Mouse (Mus musculus): ENCODE results near the gene Prcd. TPM values are rescaled to one million over a fixed set of nuclear protein-coding genes. Genes with fewer than 3 reads are reported as not detected.

Gene Prcd
- polyA plus RNA-seq, 1 experiment from 2014 or later: 0.12 TPM

DNA sequence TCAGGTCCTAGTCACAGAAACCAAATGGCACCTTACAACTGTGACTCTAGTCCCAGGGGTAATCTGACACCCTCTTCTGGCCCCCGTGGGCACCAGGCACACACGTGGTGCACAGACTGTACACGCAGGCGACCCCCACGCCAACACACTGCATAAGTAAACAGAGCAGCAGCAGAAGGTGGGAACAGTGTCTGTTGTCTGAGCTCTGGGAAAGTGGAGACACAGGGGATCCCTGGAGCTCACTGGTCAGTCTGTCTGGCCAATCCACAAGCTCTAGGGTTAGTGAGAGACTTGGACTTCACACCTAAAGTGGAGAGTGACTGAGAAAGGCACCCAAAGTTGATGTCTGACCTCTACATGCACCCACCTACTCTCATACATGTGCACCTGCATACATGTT, 16.0 kb downstream of the Prcd start:
- H3K4me3 ChIP-seq (ENCODE audit: low read depth, low read length): no peak overlapping the region
- H3K27me3 ChIP-seq (ENCODE audit: control insufficient read depth, insufficient read depth, low read depth, low read length): no peaks in the 10 kb centered on the region
- no peak for ATAC-seq (ENCODE audit: low read depth)
- WGBS (ENCODE audit: insufficient replicate concordance): 39% methylated on average over 5 of the region's 5 CpGs
- H3K4me1 ChIP-seq (ENCODE audit: control insufficient read depth, low read depth, low read length): peaks cover 24% of the 10 kb centered on the region
- no peak overlapping the region for H3K9ac ChIP-seq (ENCODE audit: low read depth, low read length)
- H3K9me3 ChIP-seq (replicated peaks; ENCODE audit: control insufficient read depth, low read length): no peaks in the 10 kb centered on the region
- H3K4me2 ChIP-seq (ENCODE audit: low read depth, low read length): no peak overlapping the region
- H3K36me3 ChIP-seq (ENCODE audit: control insufficient read depth, insufficient read depth): peaks cover 11% of the 10 kb centered on the region
- no peak overlapping the region for H3K27ac ChIP-seq (ENCODE audit: low read length)

DNA sequence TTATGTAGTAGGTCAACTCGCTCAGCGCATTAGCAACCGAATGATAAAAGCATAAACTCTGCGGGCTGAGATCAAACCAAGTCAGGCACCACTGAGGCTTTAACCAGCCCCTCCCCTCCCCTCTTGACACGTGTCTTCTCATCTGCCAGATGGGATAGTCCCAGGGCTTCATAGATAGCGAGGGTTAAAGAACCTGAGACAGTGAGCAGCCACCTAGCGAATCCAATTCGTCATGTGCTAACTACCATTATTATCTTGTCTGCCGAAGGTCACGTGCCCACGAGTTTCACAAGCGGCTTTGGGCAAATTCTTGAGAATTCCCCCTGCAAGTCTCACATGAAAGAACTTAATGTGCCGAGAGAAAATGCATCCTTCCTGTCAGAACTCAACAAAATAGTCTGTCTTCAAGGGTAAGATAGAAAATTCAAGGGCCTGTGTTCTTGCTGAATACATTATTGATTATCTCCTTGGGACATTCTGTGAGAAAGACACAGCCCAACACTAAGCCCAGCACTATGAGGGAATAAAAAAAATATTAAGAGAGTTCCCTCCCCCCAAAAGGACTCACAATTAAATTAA, 16.5 kb downstream of the Prcd start:
- H3K27me3 ChIP-seq (ENCODE audit: control insufficient read depth, insufficient read depth, low read depth, low read length): no peaks in the 10 kb centered on the region
- H3K9me3 ChIP-seq (replicated peaks; ENCODE audit: control insufficient read depth, low read length): no peaks in the 10 kb centered on the region
- H3K4me1 ChIP-seq (ENCODE audit: control insufficient read depth, low read depth, low read length): peaks cover 27% of the 10 kb centered on the region
- no peak for ATAC-seq (ENCODE audit: low read depth)
- no peak overlapping the region for H3K27ac ChIP-seq (ENCODE audit: low read length)
- H3K36me3 ChIP-seq (ENCODE audit: control insufficient read depth, insufficient read depth): peaks cover 17% of the 10 kb centered on the region
- 48% methylated on average over 13 of the region's 13 CpGs for WGBS (ENCODE audit: insufficient replicate concordance)
- H3K9ac ChIP-seq (ENCODE audit: low read depth, low read length): no peak overlapping the region
- H3K4me2 ChIP-seq (ENCODE audit: low read depth, low read length): no peak overlapping the region
- no peak overlapping the region for H3K4me3 ChIP-seq (ENCODE audit: low read depth, low read length)

DNA sequence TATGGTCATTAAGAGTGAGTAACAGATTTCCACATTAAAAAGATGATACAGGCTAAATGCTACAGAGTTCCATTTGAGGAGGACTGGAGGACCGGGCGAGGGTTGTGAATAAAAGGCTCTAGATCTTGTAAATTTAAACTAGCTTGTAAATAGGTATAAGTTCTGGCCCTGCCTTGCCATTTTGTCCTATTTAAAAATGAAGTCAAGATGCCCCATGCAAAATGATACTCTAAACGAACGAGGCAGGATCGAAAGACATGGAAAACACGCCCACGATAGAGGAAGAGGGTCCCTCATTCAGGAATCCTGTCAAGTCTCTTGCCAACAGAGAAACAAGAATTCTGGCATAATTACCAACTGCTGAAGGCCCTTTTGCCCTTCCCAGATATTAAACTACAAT, 17.1 kb downstream of the Prcd start:
- Histone ChIP-seq H3K36me3 (ENCODE audit: control insufficient read depth, insufficient read depth) (peaks cover 21% of the 10 kb centered on the region), H3K9me3 (replicated peaks; ENCODE audit: control insufficient read depth, low read length) (no peaks in the 10 kb centered on the region), H3K9ac (ENCODE audit: low read depth, low read length) (no peak overlapping the region), H3K4me2 (ENCODE audit: low read depth, low read length) (peak overlapping the region; percentile 81), H3K4me3 (ENCODE audit: low read depth, low read length) (no peak overlapping the region), H3K27me3 (ENCODE audit: control insufficient read depth, insufficient read depth, low read depth, low read length) (no peaks in the 10 kb centered on the region), H3K27ac (ENCODE audit: low read length) (no peak overlapping the region), H3K4me1 (ENCODE audit: control insufficient read depth, low read depth, low read length) (peaks cover 27% of the 10 kb centered on the region)
- whole genome bisulfite sequencing (ENCODE audit: insufficient replicate concordance): 78% methylated on average over 7 of the region's 7 CpGs
- ATAC-seq (ENCODE audit: low read depth): no peak

DNA sequence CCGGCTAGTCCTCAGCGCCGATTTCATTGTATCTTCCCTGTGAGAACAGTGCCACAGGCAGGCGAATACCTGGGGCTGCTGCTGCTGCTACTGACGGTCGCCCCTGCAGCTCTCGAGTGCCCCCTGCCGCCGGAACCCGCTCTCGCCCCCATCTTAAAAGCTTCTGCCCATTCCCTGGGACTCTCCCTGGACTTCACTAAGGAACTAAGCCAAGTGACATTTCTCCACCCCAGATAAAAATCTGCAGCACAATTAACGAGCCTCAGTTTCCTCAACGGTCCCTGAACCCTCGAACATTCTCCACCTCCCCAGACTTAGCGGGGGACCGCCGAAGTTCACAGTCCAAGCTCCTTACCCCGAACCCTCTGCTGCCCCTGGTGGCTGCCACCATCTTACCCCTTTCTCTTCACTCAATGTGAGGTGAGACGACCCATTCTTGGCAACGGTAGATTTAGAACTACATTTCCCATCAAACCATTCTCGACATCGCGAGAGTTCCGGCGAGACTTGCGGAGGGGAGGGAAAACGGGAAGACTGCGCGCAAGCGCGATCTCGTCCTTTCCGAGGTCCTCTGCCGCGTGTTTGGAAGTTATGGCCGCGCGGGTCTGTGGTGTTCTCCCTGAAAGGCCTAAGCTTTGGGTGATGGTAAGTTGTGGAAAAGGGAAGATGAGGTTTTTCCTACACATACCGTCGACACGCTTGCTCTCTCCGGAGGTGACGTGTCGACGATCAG, 17.9 kb downstream of the Prcd start:
- peak; percentile 86 for ATAC-seq (ENCODE audit: low read depth)
- Histone ChIP-seq H3K27me3 (ENCODE audit: control insufficient read depth, insufficient read depth, low read depth, low read length) (no peaks in the 10 kb centered on the region), H3K9me3 (replicated peaks; ENCODE audit: control insufficient read depth, low read length) (no peaks in the 10 kb centered on the region), H3K27ac (ENCODE audit: low read length) (peak overlapping the region; percentile 72), H3K36me3 (ENCODE audit: control insufficient read depth, insufficient read depth) (peaks cover 26% of the 10 kb centered on the region), H3K4me2 (ENCODE audit: low read depth, low read length) (peak overlapping the region; percentile 81), H3K4me3 (ENCODE audit: low read depth, low read length) (peak overlapping the region; percentile 84), H3K9ac (ENCODE audit: low read depth, low read length) (peak overlapping the region; percentile 83), H3K4me1 (ENCODE audit: control insufficient read depth, low read depth, low read length) (peaks cover 27% of the 10 kb centered on the region)
- under 1% methylated on average over 45 of the region's 45 CpGs for WGBS (ENCODE audit: insufficient replicate concordance)

DNA sequence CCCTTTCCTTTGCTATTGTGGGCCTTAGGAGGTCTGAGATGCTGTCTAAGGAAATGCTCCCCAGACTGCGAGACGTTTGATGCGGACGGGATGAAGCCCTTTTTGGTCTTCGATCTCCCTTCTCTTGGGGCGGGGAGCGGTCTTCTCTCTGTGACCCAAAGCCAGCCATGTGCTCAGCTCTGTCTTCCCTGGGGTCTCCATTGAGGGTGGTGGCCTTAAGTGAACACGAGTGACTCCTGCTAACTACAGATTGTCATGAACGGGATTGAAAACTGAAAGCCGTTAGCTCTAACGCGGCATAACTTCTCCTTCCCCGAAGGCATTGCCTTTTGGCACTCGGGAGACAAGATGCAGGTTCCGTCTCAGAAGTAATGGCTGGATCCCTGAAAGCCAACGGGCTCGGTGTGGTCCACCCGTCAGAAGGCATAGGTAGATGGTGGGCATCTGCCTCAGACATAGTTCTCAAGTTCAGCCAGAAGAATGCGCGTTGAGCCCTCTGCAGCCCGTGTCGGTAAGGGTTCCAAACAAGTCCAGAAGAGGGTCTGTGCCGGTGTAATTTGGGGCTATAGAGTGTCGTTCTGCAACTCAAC, 18.6 kb downstream of the Prcd start:
- Histone ChIP-seq H3K4me1 (ENCODE audit: control insufficient read depth, low read depth, low read length) (peaks cover 27% of the 10 kb centered on the region), H3K9me3 (replicated peaks; ENCODE audit: control insufficient read depth, low read length) (no peaks in the 10 kb centered on the region), H3K4me3 (ENCODE audit: low read depth, low read length) (peak overlapping the region; percentile 84), H3K27me3 (ENCODE audit: control insufficient read depth, insufficient read depth, low read depth, low read length) (no peaks in the 10 kb centered on the region), H3K27ac (ENCODE audit: low read length) (peak overlapping the region; percentile 72), H3K9ac (ENCODE audit: low read depth, low read length) (peak overlapping the region; percentile 83), H3K4me2 (ENCODE audit: low read depth, low read length) (peak overlapping the region; percentile 81), H3K36me3 (ENCODE audit: control insufficient read depth, insufficient read depth) (peaks cover 30% of the 10 kb centered on the region)
- WGBS (ENCODE audit: insufficient replicate concordance): under 1% methylated on average over 24 of the region's 24 CpGs
- peak; percentile 10 for ATAC-seq (ENCODE audit: low read depth)

GRCm38 (mm10) chr11:116672595-116672994, 19.3 kb downstream of the Prcd start:
- Histone ChIP-seq H3K9me3 (replicated peaks; ENCODE audit: control insufficient read depth, low read length) (no peaks in the 10 kb centered on the region), H3K27me3 (ENCODE audit: control insufficient read depth, insufficient read depth, low read depth, low read length) (no peaks in the 10 kb centered on the region), H3K27ac (ENCODE audit: low read length) (peak overlapping the region; percentile 72), H3K4me3 (ENCODE audit: low read depth, low read length) (peak overlapping the region; percentile 84), H3K36me3 (ENCODE audit: control insufficient read depth, insufficient read depth) (peaks cover 31% of the 10 kb centered on the region), H3K9ac (ENCODE audit: low read depth, low read length) (peak overlapping the region; percentile 83), H3K4me2 (ENCODE audit: low read depth, low read length) (peak overlapping the region; percentile 81), H3K4me1 (ENCODE audit: control insufficient read depth, low read depth, low read length) (peaks cover 27% of the 10 kb centered on the region)
- WGBS (ENCODE audit: insufficient replicate concordance): 10% methylated on average over 7 of the region's 7 CpGs
- no peak for ATAC-seq (ENCODE audit: low read depth)

GRCm38 (mm10) chr11:116673410-116673809, 20.1 kb downstream of the Prcd start:
- peaks cover 31% of the 10 kb centered on the region for H3K36me3 ChIP-seq (ENCODE audit: control insufficient read depth, insufficient read depth)
- H3K4me2 ChIP-seq (ENCODE audit: low read depth, low read length): peak overlapping the region; percentile 81
- no peak overlapping the region; the same call in 1 of the 2 replicates for H3K9ac ChIP-seq (ENCODE audit: low read depth, low read length)
- H3K9me3 ChIP-seq (replicated peaks; ENCODE audit: control insufficient read depth, low read length): no peaks in the 10 kb centered on the region
- no peaks in the 10 kb centered on the region for H3K27me3 ChIP-seq (ENCODE audit: control insufficient read depth, insufficient read depth, low read depth, low read length)
- ATAC-seq (ENCODE audit: low read depth): no peak
- H3K27ac ChIP-seq (ENCODE audit: low read length): no peak overlapping the region; the same call in 1 of the 2 replicates
- peak overlapping the region; percentile 2; the same call in 1 of the 2 replicates for H3K4me3 ChIP-seq (ENCODE audit: low read depth, low read length)
- WGBS (ENCODE audit: insufficient replicate concordance): 69% methylated on average over 2 of the region's 2 CpGs
- peaks cover 27% of the 10 kb centered on the region for H3K4me1 ChIP-seq (ENCODE audit: control insufficient read depth, low read depth, low read length)

- Histone ChIP-seq H3K4me1 (ENCODE audit: control insufficient read depth, low read depth, low read length) (peaks cover 27% of the 10 kb centered on the region), H3K36me3 (ENCODE audit: control insufficient read depth, insufficient read depth) (peaks cover 31% of the 10 kb centered on the region), H3K9me3 (replicated peaks; ENCODE audit: control insufficient read depth, low read length) (no peaks in the 10 kb centered on the region), H3K27me3 (ENCODE audit: control insufficient read depth, insufficient read depth, low read depth, low read length) (no peaks in the 10 kb centered on the region), H3K4me2 (ENCODE audit: low read depth, low read length) (no peak overlapping the region), H3K27ac (ENCODE audit: low read length) (no peak overlapping the region), H3K4me3 (ENCODE audit: low read depth, low read length) (no peak overlapping the region), H3K9ac (ENCODE audit: low read depth, low read length) (no peak overlapping the region)
- ATAC-seq (ENCODE audit: low read depth): no peak
- 77% methylated on average over 7 of the region's 7 CpGs for WGBS (ENCODE audit: insufficient replicate concordance)
Measured at GRCm38 (mm10) chr11:116674616-116675379, 21.5 kb downstream of the Prcd start.
